Mouse (Mus musculus): Measurements from ENCODE around the gene A630095N17Rik. TPM values are rescaled to one million over a fixed set of nuclear protein-coding genes. Genes with fewer than 3 reads are reported as not detected.

The A630095N17Rik gene
- polyA plus RNA-seq, 1 experiment = not detected

- no peak overlapping the region for H3K4me3 ChIP-seq (ENCODE audit: insufficient read depth, low read length)
- H3K4me1 ChIP-seq (ENCODE audit: control insufficient read depth, insufficient read depth, low read length) = no peaks in the 10 kb centered on the region
- TF ChIP-seq POLR2A (IDR thresholded peaks at IDR 0.05; ENCODE audit: low read depth, low read length) (no peak), CTCF (IDR thresholded peaks at IDR 0.05; ENCODE audit: borderline replicate concordance, insufficient read depth, low read length) (peak; percentile 52; the same call in 1 of the 2 replicates)
- no peak overlapping the region for H3K27ac ChIP-seq (ENCODE audit: insufficient read depth, low read length)
These were observed 22.1 kb upstream of the A630095N17Rik start for GRCm38 (mm10) chr1:75253849-75254624.

GRCm38 (mm10) chr1:75253029-75253428, 21.1 kb upstream of the A630095N17Rik start:
- no peak for TF ChIP-seq POLR2A (IDR thresholded peaks at IDR 0.05; ENCODE audit: low read depth, low read length)
- TF ChIP-seq CTCF (IDR thresholded peaks at IDR 0.05; ENCODE audit: borderline replicate concordance, insufficient read depth, low read length) = no peak
- Histone ChIP-seq H3K4me3 (ENCODE audit: insufficient read depth, low read length) (no peak overlapping the region), H3K4me1 (ENCODE audit: control insufficient read depth, insufficient read depth, low read length) (peaks cover 5% of the 10 kb centered on the region; the same call in 1 of the 2 replicates), H3K27ac (ENCODE audit: insufficient read depth, low read length) (no peak overlapping the region)

DNA sequence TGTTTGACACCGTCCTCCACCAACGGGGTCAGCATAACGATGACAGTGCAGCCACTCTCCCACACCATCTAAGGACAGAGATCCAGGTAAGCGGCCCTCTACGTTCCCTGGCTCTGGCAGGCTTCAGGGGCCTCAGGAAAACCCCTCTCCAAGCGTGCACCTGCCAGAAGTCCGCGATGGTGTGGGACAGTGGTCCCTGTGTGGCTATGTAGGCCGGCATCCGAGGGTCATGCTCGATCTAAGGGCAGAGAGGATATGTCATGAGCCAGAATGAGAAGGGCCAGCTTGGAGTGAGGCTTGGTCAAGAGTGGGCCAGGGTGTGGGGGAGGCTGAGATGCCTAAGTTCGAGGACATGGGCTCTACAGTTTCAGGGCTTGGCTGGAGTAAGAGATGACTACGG, 20.4 kb upstream of the A630095N17Rik start:
- Histone ChIP-seq H3K4me1 (ENCODE audit: control insufficient read depth, insufficient read depth, low read length) (peaks cover 12% of the 10 kb centered on the region), H3K4me3 (ENCODE audit: insufficient read depth, low read length) (no peak overlapping the region), H3K27ac (ENCODE audit: insufficient read depth, low read length) (no peak overlapping the region)
- no peak for TF ChIP-seq POLR2A (IDR thresholded peaks at IDR 0.05; ENCODE audit: low read depth, low read length)

- Histone ChIP-seq H3K4me1 (ENCODE audit: control insufficient read depth, insufficient read depth, low read length) (peaks cover 12% of the 10 kb centered on the region), H3K4me3 (ENCODE audit: insufficient read depth, low read length) (no peak overlapping the region), H3K27ac (ENCODE audit: insufficient read depth, low read length) (no peak overlapping the region)
- TF ChIP-seq POLR2A (IDR thresholded peaks at IDR 0.05; ENCODE audit: low read depth, low read length) (no peak), CTCF (IDR thresholded peaks at IDR 0.05; ENCODE audit: borderline replicate concordance, insufficient read depth, low read length) (peak; percentile 79)
These were observed 19.4 kb upstream of the A630095N17Rik start for GRCm38 (mm10) chr1:75251112-75251970.

DNA sequence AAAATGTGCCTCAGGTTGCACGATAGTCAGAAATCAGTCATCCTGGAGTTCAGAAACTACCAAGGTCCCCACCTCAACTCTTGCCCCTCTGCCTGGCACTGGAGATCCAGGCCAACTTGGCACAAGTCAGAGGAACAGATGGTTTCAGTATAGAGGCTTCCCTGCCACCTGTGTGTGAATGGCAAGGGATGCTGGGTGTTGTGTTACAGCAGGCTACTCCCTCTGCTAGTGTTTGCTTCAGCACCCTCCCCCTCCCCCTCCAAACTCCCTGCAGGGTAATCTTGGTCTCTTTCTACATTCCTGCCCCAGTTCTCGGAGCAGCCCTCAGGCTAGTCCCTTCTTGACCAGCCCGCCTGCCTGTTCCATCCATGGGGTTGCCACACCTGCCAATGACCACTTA, 18.6 kb upstream of the A630095N17Rik start:
- H3K4me1 ChIP-seq (ENCODE audit: control insufficient read depth, insufficient read depth, low read length) = peaks cover 12% of the 10 kb centered on the region
- H3K27ac ChIP-seq (ENCODE audit: insufficient read depth, low read length) = no peak overlapping the region
- no peak overlapping the region for H3K4me3 ChIP-seq (ENCODE audit: insufficient read depth, low read length)
- no peak for TF ChIP-seq POLR2A (IDR thresholded peaks at IDR 0.05; ENCODE audit: low read depth, low read length)
- TF ChIP-seq CTCF (IDR thresholded peaks at IDR 0.05; ENCODE audit: borderline replicate concordance, insufficient read depth, low read length) = no peak

DNA sequence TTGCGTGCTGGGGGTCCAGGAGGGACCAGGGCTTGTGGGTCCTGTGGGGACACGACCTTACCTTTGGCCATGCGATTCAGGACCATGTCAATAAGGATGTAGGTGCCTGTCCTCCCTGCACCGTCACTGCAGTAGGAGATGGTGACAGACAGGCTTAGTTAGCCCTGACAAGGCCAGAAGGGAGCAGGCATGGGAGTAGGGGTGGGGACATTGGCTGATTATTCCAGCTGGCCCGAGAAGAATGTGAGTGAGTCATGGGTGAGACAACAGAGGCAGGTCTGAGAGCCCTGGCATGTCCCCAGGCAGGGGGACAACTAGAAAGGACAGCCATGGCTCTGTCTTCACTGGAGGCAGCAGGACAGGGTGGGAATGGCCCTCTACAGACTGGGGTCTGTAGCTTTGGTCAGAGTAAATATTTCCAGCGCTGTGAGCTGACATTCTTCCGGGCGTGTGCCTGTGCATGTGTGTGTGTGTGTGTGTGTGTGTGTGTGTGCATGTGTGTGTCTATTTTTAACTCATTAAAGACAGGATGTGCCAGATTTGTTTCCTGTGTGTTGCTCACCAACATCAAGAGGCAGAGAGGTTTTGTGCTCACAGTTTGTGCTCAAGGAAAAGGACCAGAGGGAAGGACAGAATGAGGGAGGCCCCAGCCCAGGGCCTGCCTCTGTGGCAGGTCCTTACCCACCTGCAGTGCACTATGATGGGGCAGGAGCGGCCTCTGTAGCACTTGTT, 16.3 kb upstream of the A630095N17Rik start:
- H3K27ac ChIP-seq (ENCODE audit: insufficient read depth, low read length) = peak overlapping the region; percentile 91
- TF ChIP-seq POLR2A (IDR thresholded peaks at IDR 0.05; ENCODE audit: low read depth, low read length) = peak; percentile 38; the same call in 1 of the 2 replicates
- no peak for TF ChIP-seq CTCF (IDR thresholded peaks at IDR 0.05; ENCODE audit: borderline replicate concordance, insufficient read depth, low read length)
- no peak overlapping the region for H3K4me3 ChIP-seq (ENCODE audit: insufficient read depth, low read length)
- peaks cover 12% of the 10 kb centered on the region for H3K4me1 ChIP-seq (ENCODE audit: control insufficient read depth, insufficient read depth, low read length)

DNA sequence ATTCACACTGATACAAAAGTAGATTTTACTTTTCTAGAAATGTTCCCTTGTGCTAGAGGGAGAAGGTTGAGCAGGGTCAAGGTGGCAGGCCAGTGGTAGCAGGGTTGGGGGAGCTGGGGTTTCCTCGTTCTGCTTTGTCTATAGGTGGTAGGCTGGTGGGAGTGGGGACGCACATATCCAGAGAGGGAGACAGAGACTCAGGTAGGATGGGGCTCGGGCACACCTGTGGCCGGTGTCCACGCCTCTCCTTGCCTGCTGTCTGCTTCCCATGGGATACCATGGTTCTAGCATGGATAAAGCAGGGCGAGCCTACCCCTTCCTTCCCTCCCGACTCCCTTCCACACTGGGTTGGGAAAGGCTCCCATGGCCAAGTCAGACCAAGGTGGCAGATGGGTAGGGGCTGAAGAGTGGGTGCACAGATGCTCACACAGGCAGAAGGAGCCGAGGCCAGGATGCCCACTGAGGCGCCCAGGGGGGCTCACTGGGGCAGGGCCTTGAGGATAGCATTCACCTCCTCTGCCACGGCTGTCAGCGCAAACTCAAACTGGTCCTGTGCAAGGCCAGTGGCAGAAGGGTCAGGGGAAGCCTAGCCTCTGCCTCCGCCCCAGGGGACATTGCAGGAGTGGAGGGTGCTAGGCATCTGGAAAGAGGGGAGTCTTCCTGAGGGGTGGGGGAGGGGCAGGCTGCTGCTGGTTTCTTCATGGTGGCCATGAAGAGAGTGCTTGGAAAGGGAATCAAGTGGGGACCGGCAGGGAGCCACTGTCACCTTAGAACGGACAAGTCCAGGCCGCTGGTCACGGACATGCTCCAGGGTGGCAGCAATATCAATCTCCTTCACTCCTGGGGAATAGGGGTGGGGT, 15.4 kb upstream of the A630095N17Rik start:
- H3K27ac ChIP-seq (ENCODE audit: insufficient read depth, low read length) = peak overlapping the region; percentile 91
- TF ChIP-seq POLR2A (IDR thresholded peaks at IDR 0.05; ENCODE audit: low read depth, low read length) (no peak), CTCF (IDR thresholded peaks at IDR 0.05; ENCODE audit: borderline replicate concordance, insufficient read depth, low read length) (no peak)

DNA sequence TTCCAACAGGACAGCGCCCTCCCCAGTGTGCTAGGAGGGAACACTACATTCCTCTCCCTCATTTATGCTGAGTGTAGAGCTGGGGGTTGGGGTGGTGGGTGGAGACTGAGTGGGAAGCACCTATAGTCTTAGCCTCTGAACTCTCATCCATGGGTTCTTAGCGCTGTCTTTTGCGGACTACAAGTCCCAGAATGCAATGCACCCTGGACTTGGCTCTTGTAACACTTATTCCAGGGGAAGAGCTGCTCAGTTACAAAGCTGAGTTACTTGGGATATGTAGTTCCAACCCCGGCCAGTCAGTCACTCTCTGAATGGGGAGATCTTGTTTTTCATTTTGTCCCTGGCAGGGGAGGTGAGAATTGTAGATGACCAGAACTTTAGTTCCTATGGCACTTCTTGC, 12.9 kb upstream of the A630095N17Rik start:
- Histone ChIP-seq H3K27ac (ENCODE audit: insufficient read depth, low read length) (no peak overlapping the region), H3K4me1 (ENCODE audit: control insufficient read depth, insufficient read depth, low read length) (peaks cover 12% of the 10 kb centered on the region), H3K4me3 (ENCODE audit: insufficient read depth, low read length) (no peak overlapping the region)
- no peak for TF ChIP-seq CTCF (IDR thresholded peaks at IDR 0.05; ENCODE audit: borderline replicate concordance, insufficient read depth, low read length)
- TF ChIP-seq POLR2A (IDR thresholded peaks at IDR 0.05; ENCODE audit: low read depth, low read length) = no peak

More for the DNA sequence above, 15.4 kb upstream of the A630095N17Rik start:
- Histone ChIP-seq H3K4me3 (ENCODE audit: insufficient read depth, low read length) (no peak overlapping the region), H3K4me1 (ENCODE audit: control insufficient read depth, insufficient read depth, low read length) (peaks cover 12% of the 10 kb centered on the region)

Data from embryonic fibroblast, embryonic 13.5 days (primary cell).